Mouse (Mus musculus) limb, embryonic 13.5 days (tissue): Measurements from ENCODE around the gene Scnm1. TPM values are rescaled to one million over a fixed set of nuclear protein-coding genes. Genes with fewer than 3 reads are reported as not detected.
"Not testable (repeated sequence)": the region's sequence is repeated elsewhere in the genome, so short reads cannot be mapped to it uniquely, and the experiment has no call there.

Experiments used
- ATAC-seq: fragments of 200-750 bp; cut with Nextera tagmentation; 2 replicates; pipeline ENCODE4 v1.8.0; 2017; ENCODE audit warnings: low read depth, moderate number of reproducible peaks, moderate TSS enrichment; ENCODE audit not compliant: low FRiP score
- H3K27ac ChIP-seq: fragments of 300-500 bp; sonication (generic); 2 replicates; pipeline ENCODE4 v1.5.1; 2015; ENCODE audit warnings: inconsistent platforms, mild to moderate bottlenecking, moderate library complexity
- H3K27me3 ChIP-seq: fragments of 300-500 bp; sonication (generic); 2 replicates; pipeline ENCODE4 v1.6.1; 2015; ENCODE audit warnings: mild to moderate bottlenecking, inconsistent platforms
- H3K36me3 ChIP-seq: fragments of 300-500 bp; sonication (generic); 2 replicates; pipeline ENCODE4 v1.6.1; 2015; ENCODE audit warnings: inconsistent platforms, mild to moderate bottlenecking, moderate library complexity
- H3K4me1 ChIP-seq: fragments of 300-500 bp; sonication (generic); 2 replicates; pipeline ENCODE4 v1.6.1; 2015; ENCODE audit warnings: inconsistent platforms
- H3K4me2 ChIP-seq: fragments of 300-500 bp; sonication (generic); replicated peaks from 2 replicates; pipeline ENCODE4 v1.6.1; 2015; ENCODE audit warnings: inconsistent platforms, mild to moderate bottlenecking, moderate library complexity
- H3K4me3 ChIP-seq: fragments of 300-500 bp; sonication (generic); 2 replicates; pipeline ENCODE4 v1.5.1; 2015; ENCODE audit warnings: moderate library complexity, mild to moderate bottlenecking, inconsistent platforms
- H3K9ac ChIP-seq: fragments of 300-500 bp; sonication (generic); 2 replicates; pipeline ENCODE4 v1.6.1; 2015; ENCODE audit warnings: mild to moderate bottlenecking, inconsistent platforms
- H3K9me3 ChIP-seq: fragments of 300-500 bp; sonication (generic); 2 replicates; pipeline ENCODE4 v1.6.1; 2016; ENCODE audit warnings: inconsistent platforms
- WGBS: fragments of 180-500 bp; shearing (Covaris S2); methylation state at CpG from one replicate; pipeline ENCODE4 v1.1.7; 2015; 5-methylcytosine and 5-hydroxymethylcytosine counted together
- polyA plus RNA-seq: library from polyadenylated mRNA; unstranded; fragments of >200 nt; fragmentation: Nextera tagmentation; extraction: Ambion mirVana; gene quantifications from 2 replicates; pipeline ENCODE4 v1.2.1, GENCODE M21; 2015

Gene Scnm1
- polyA plus RNA-seq, 1 experiment from 2014 or later, result 82.4 TPM

- Histone ChIP-seq H3K9me3 (no peaks in the 10 kb centered on the region), H3K9ac (no peak overlapping the region), H3K36me3 (peaks cover 54% of the 10 kb centered on the region), H3K4me2 (peak overlapping the region; percentile 19; the same call in 1 of the 2 replicates), H3K27me3 (no peaks in the 10 kb centered on the region), H3K4me1 (peaks cover 15% of the 10 kb centered on the region), H3K4me3 (no peak overlapping the region), H3K27ac (peak overlapping the region; percentile 77; the same call in 1 of the 2 replicates)
- ATAC-seq, result peak; percentile 55; the same call in 1 of the 2 replicates
- 17% methylated on average over 5 of the region's 5 CpGs for WGBS
These were observed 8.8 kb downstream of the Scnm1 start for GRCm38 (mm10) chr3:95124972-95125371.

GRCm38 (mm10) chr3:95124246-95124645 is 9.6 kb downstream of the Scnm1 start, which contains the start of gene Tmod4:
Gene Tmod4, plus strand, starts transcription at chr3:95124476.
- H3K4me3 ChIP-seq, result no peak within 1 kb of the TSS
- H3K4me1 ChIP-seq, result peaks cover 15% of the 10 kb centered on the region
- H3K4me2 ChIP-seq, result peak within 1 kb of the TSS; percentile 19; the same call in 1 of the 2 replicates
- no peaks in the 10 kb centered on the region for H3K27me3 ChIP-seq
- ATAC-seq, result peak; percentile 49; the same call in 1 of the 2 replicates
- H3K9ac ChIP-seq, result peak within 1 kb of the TSS; percentile 43; the same call in 1 of the 2 replicates
- WGBS, result 37% methylated on average over 6 of the region's 6 CpGs
- H3K27ac ChIP-seq, result peak within 1 kb of the TSS; percentile 77; the same call in 1 of the 2 replicates
- peaks cover 55% of the 10 kb centered on the region for H3K36me3 ChIP-seq
- H3K9me3 ChIP-seq, result no peaks in the 10 kb centered on the region

- Histone ChIP-seq H3K36me3 (peaks cover 70% of the 10 kb centered on the region), H3K27ac (peak overlapping the region; percentile 56; the same call in 1 of the 2 replicates), H3K4me2 (no peak overlapping the region), H3K4me3 (no peak overlapping the region), H3K4me1 (peaks cover 15% of the 10 kb centered on the region), H3K9ac (no peak overlapping the region), H3K27me3 (no peaks in the 10 kb centered on the region), H3K9me3 (no peaks in the 10 kb centered on the region)
- 74% methylated on average over 6 of the region's 6 CpGs for WGBS
- ATAC-seq, result no peak
These were observed 12.2 kb downstream of the Scnm1 start for GRCm38 (mm10) chr3:95121580-95121979.

- Histone ChIP-seq H3K9me3 (no peaks in the 10 kb centered on the region), H3K36me3 (peaks cover 86% of the 10 kb centered on the region), H3K4me3 (no peak overlapping the region), H3K27ac (no peak overlapping the region), H3K9ac (no peak overlapping the region), H3K4me1 (peaks cover 1% of the 10 kb centered on the region), H3K4me2 (no peak overlapping the region), H3K27me3 (no peaks in the 10 kb centered on the region)
- 73% methylated on average over 2 of the region's 2 CpGs for WGBS
- ATAC-seq, result no peak
These were observed 16.1 kb downstream of the Scnm1 start for GRCm38 (mm10) chr3:95117751-95118150.

- no peak overlapping the region for H3K27ac ChIP-seq
- H3K4me1 ChIP-seq, result peaks cover 11% of the 10 kb centered on the region
- no peak overlapping the region for H3K9ac ChIP-seq
- H3K4me2 ChIP-seq, result peak overlapping the region; percentile 59
- H3K36me3 ChIP-seq, result peaks cover 36% of the 10 kb centered on the region
- no peaks in the 10 kb centered on the region for H3K27me3 ChIP-seq
- no peaks in the 10 kb centered on the region for H3K9me3 ChIP-seq
- 89% methylated on average over 1 of the region's 1 CpGs for WGBS
- no peak for ATAC-seq
- peak overlapping the region; percentile 72; the same call in 1 of the 2 replicates for H3K4me3 ChIP-seq
These were observed 21.1 kb downstream of the Scnm1 start for GRCm38 (mm10) chr3:95112760-95113159.

GRCm38 (mm10) chr3:95110911-95111726 is 22.7 kb downstream of the Scnm1 start, which contains the start of gene Vps72:
Gene Vps72, plus strand, starts transcription at chr3:95111022.
- H3K9ac ChIP-seq, result peak within 1 kb of the TSS; percentile 90
- H3K27me3 ChIP-seq, result no peaks in the 10 kb centered on the region
- peak within 1 kb of the TSS; percentile 59 for H3K4me2 ChIP-seq
- under 1% methylated on average over 53 of the region's 54 CpGs for WGBS
- H3K36me3 ChIP-seq, result peaks cover 22% of the 10 kb centered on the region
- H3K9me3 ChIP-seq, result no peaks in the 10 kb centered on the region
- ATAC-seq, result peak; percentile 64
- peak within 1 kb of the TSS; percentile 98 for H3K27ac ChIP-seq
- H3K4me1 ChIP-seq, result peaks cover 11% of the 10 kb centered on the region
- peak within 1 kb of the TSS; percentile 72 for H3K4me3 ChIP-seq

GRCm38 (mm10) chr3:95107898-95108297 is 25.9 kb downstream of the Scnm1 start:
- H3K4me3 ChIP-seq, result no peak overlapping the region
- WGBS, result 62% methylated on average over 2 of the region's 2 CpGs
- no peaks in the 10 kb centered on the region for H3K9me3 ChIP-seq
- H3K27ac ChIP-seq, result no peak overlapping the region
- H3K9ac ChIP-seq, result no peak overlapping the region
- H3K36me3 ChIP-seq, result no peaks in the 10 kb centered on the region
- no peak for ATAC-seq
- no peak overlapping the region for H3K4me2 ChIP-seq
- peaks cover 21% of the 10 kb centered on the region for H3K4me1 ChIP-seq
- H3K27me3 ChIP-seq, result no peaks in the 10 kb centered on the region

- H3K27ac ChIP-seq, H3K27me3 ChIP-seq, H3K9me3 ChIP-seq, ATAC-seq, H3K36me3 ChIP-seq: not testable (repeated sequence)
- peak overlapping the region; percentile 62 for H3K9ac ChIP-seq
- H3K4me3 ChIP-seq, result peak overlapping the region; percentile 99
- peaks cover 16% of the 10 kb centered on the region for H3K4me1 ChIP-seq
- H3K4me2 ChIP-seq, result peak overlapping the region; percentile 78
These were observed 26.5 kb downstream of the Scnm1 start for GRCm38 (mm10) chr3:95107308-95107707.

GRCm38 (mm10) chr3:95106338-95107117 is 27.3 kb downstream of the Scnm1 start, which contains the start of gene Pip5k1a:
Gene Pip5k1a, minus strand, starts transcription at chr3:95106930.
- WGBS, result under 1% methylated on average over 51 of the region's 51 CpGs

GRCm38 (mm10) chr3:95105586-95106337 is 28.0 kb downstream of the Scnm1 start:
- no peak for ATAC-seq
- WGBS, result under 1% methylated on average over 16 of the region's 16 CpGs
- Histone ChIP-seq H3K9me3 (no peaks in the 10 kb centered on the region), H3K4me1 (peaks cover 17% of the 10 kb centered on the region), H3K27me3 (no peaks in the 10 kb centered on the region), H3K4me2 (peak overlapping the region; percentile 78), H3K27ac (peak overlapping the region; percentile 75), H3K4me3 (peak overlapping the region; percentile 99), H3K36me3 (peaks cover 12% of the 10 kb centered on the region), H3K9ac (peak overlapping the region; percentile 95)

More at GRCm38 (mm10) chr3:95106338-95107117, 27.3 kb downstream of the Scnm1 start, which contains the start of gene Pip5k1a:
- no peaks in the 10 kb centered on the region for H3K27me3 ChIP-seq
- H3K4me2 ChIP-seq, result peak within 1 kb of the TSS; percentile 78
- peak within 1 kb of the TSS; percentile 95 for H3K9ac ChIP-seq
- peaks cover 5% of the 10 kb centered on the region for H3K36me3 ChIP-seq
- H3K9me3 ChIP-seq, result no peaks in the 10 kb centered on the region
- H3K4me1 ChIP-seq, result peaks cover 12% of the 10 kb centered on the region
- peak within 1 kb of the TSS; percentile 99 for H3K4me3 ChIP-seq
- peak; percentile 92 for ATAC-seq
- H3K27ac ChIP-seq, result peak within 1 kb of the TSS; percentile 75

- Histone ChIP-seq H3K27ac (no peak overlapping the region), H3K36me3 (peaks cover 12% of the 10 kb centered on the region), H3K4me3 (peak overlapping the region; percentile 99), H3K27me3 (no peaks in the 10 kb centered on the region), H3K4me1 (peaks cover 18% of the 10 kb centered on the region), H3K9ac (peak overlapping the region; percentile 95), H3K4me2 (peak overlapping the region; percentile 78), H3K9me3 (no peaks in the 10 kb centered on the region)
- 66% methylated on average over 4 of the region's 4 CpGs for WGBS
- ATAC-seq, result no peak
These were observed 28.7 kb downstream of the Scnm1 start for GRCm38 (mm10) chr3:95105121-95105520.
